Mouse (Mus musculus): ENCODE measurements around the gene Tuba1a. TPM values are rescaled to one million over a fixed set of nuclear protein-coding genes. Genes with fewer than 3 reads are reported as not detected.

The Tuba1a gene
- polyA plus RNA-seq, 1 experiment from 2014 or later = 1,001 TPM

- Histone ChIP-seq H3K27me3 (ENCODE audit: control insufficient read depth, insufficient read depth, low read length) (no peaks in the 10 kb centered on the region), H3K27ac (ENCODE audit: low read length) (peak overlapping the region; percentile 94), H3K4me2 (ENCODE audit: low read depth, low read length) (peak overlapping the region; percentile 63), H3K9me3 (replicated peaks; ENCODE audit: control insufficient read depth, low read length) (no peaks in the 10 kb centered on the region), H3K9ac (ENCODE audit: low read length) (peak overlapping the region; percentile 86), H3K4me1 (ENCODE audit: control insufficient read depth, insufficient read depth, low read length) (peaks cover 27% of the 10 kb centered on the region), H3K36me3 (ENCODE audit: control insufficient read depth, insufficient read depth, low read length) (no peaks in the 10 kb centered on the region), H3K4me3 (replicated peaks; ENCODE audit: low read length) (peak overlapping the region; percentile 61)
- ATAC-seq (ENCODE audit: insufficient read depth, low FRiP score) = no peak
- 38% methylated on average over 12 of the region's 12 CpGs for WGBS
Measured at GRCm38 (mm10) chr15:98985982-98986715, 32.6 kb upstream of the Tuba1a start.

- Histone ChIP-seq H3K9ac (ENCODE audit: low read length) (peak overlapping the region; percentile 86), H3K36me3 (ENCODE audit: control insufficient read depth, insufficient read depth, low read length) (no peaks in the 10 kb centered on the region), H3K4me2 (ENCODE audit: low read depth, low read length) (peak overlapping the region; percentile 63), H3K9me3 (replicated peaks; ENCODE audit: control insufficient read depth, low read length) (no peaks in the 10 kb centered on the region), H3K27ac (ENCODE audit: low read length) (peak overlapping the region; percentile 94), H3K4me1 (ENCODE audit: control insufficient read depth, insufficient read depth, low read length) (peaks cover 25% of the 10 kb centered on the region), H3K27me3 (ENCODE audit: control insufficient read depth, insufficient read depth, low read length) (no peaks in the 10 kb centered on the region), H3K4me3 (replicated peaks; ENCODE audit: low read length) (peak overlapping the region; percentile 61)
- ATAC-seq (ENCODE audit: insufficient read depth, low FRiP score) = peak; percentile 83
- WGBS = 2% methylated on average over 29 of the region's 29 CpGs
Measured at GRCm38 (mm10) chr15:98985240-98985981, 31.9 kb upstream of the Tuba1a start.

- H3K9me3 ChIP-seq (replicated peaks; ENCODE audit: control insufficient read depth, low read length) = no peaks in the 10 kb centered on the region
- H3K27ac ChIP-seq (ENCODE audit: low read length) = peak overlapping the region; percentile 94
- 61% methylated on average over 6 of the region's 6 CpGs for WGBS
- H3K9ac ChIP-seq (ENCODE audit: low read length) = peak overlapping the region; percentile 86; the same call in 1 of the 2 replicates
- H3K4me3 ChIP-seq (replicated peaks; ENCODE audit: low read length) = peak overlapping the region; percentile 61; the same call in 1 of the 2 replicates
- no peak for ATAC-seq (ENCODE audit: insufficient read depth, low FRiP score)
- H3K4me1 ChIP-seq (ENCODE audit: control insufficient read depth, insufficient read depth, low read length) = peaks cover 21% of the 10 kb centered on the region
- H3K4me2 ChIP-seq (ENCODE audit: low read depth, low read length) = peak overlapping the region; percentile 63
- H3K27me3 ChIP-seq (ENCODE audit: control insufficient read depth, insufficient read depth, low read length) = no peaks in the 10 kb centered on the region
- H3K36me3 ChIP-seq (ENCODE audit: control insufficient read depth, insufficient read depth, low read length) = no peaks in the 10 kb centered on the region
Measured at GRCm38 (mm10) chr15:98984681-98985080, 31.2 kb upstream of the Tuba1a start.

- WGBS = 50% methylated on average over 16 of the region's 16 CpGs
- ATAC-seq (ENCODE audit: insufficient read depth, low FRiP score) = no peak; the same call in 1 of the 2 replicates
Measured at GRCm38 (mm10) chr15:98983431-98984081, 30.1 kb upstream of the Tuba1a start.

GRCm38 (mm10) chr15:98982100-98982499, 28.6 kb upstream of the Tuba1a start:
- no peaks in the 10 kb centered on the region for H3K36me3 ChIP-seq (ENCODE audit: control insufficient read depth, insufficient read depth, low read length)
- no peak for ATAC-seq (ENCODE audit: insufficient read depth, low FRiP score)
- no peak overlapping the region for H3K27ac ChIP-seq (ENCODE audit: low read length)
- WGBS = 75% methylated on average over 6 of the region's 6 CpGs
- H3K4me3 ChIP-seq (replicated peaks; ENCODE audit: low read length) = no peak overlapping the region
- H3K27me3 ChIP-seq (ENCODE audit: control insufficient read depth, insufficient read depth, low read length) = no peaks in the 10 kb centered on the region
- peaks cover 11% of the 10 kb centered on the region for H3K4me1 ChIP-seq (ENCODE audit: control insufficient read depth, insufficient read depth, low read length)
- H3K9ac ChIP-seq (ENCODE audit: low read length) = no peak overlapping the region
- no peaks in the 10 kb centered on the region for H3K9me3 ChIP-seq (replicated peaks; ENCODE audit: control insufficient read depth, low read length)
- no peak overlapping the region for H3K4me2 ChIP-seq (ENCODE audit: low read depth, low read length)

More at GRCm38 (mm10) chr15:98983431-98984081, 30.1 kb upstream of the Tuba1a start:
- H3K9me3 ChIP-seq (replicated peaks; ENCODE audit: control insufficient read depth, low read length) = no peaks in the 10 kb centered on the region
- peaks cover 20% of the 10 kb centered on the region for H3K4me1 ChIP-seq (ENCODE audit: control insufficient read depth, insufficient read depth, low read length)
- H3K27ac ChIP-seq (ENCODE audit: low read length) = peak overlapping the region; percentile 16
- no peak overlapping the region; the same call in 1 of the 2 replicates for H3K9ac ChIP-seq (ENCODE audit: low read length)
- H3K36me3 ChIP-seq (ENCODE audit: control insufficient read depth, insufficient read depth, low read length) = no peaks in the 10 kb centered on the region
- H3K4me3 ChIP-seq (replicated peaks; ENCODE audit: low read length) = no peak overlapping the region; the same call in 1 of the 2 replicates
- H3K27me3 ChIP-seq (ENCODE audit: control insufficient read depth, insufficient read depth, low read length) = no peaks in the 10 kb centered on the region
- no peak overlapping the region for H3K4me2 ChIP-seq (ENCODE audit: low read depth, low read length)

- no peak overlapping the region for H3K27ac ChIP-seq (ENCODE audit: low read length)
- no peak for ATAC-seq (ENCODE audit: insufficient read depth, low FRiP score)
- H3K9ac ChIP-seq (ENCODE audit: low read length) = no peak overlapping the region
- H3K4me1 ChIP-seq (ENCODE audit: control insufficient read depth, insufficient read depth, low read length) = peaks cover 6% of the 10 kb centered on the region
- 57% methylated on average over 7 of the region's 7 CpGs for WGBS
- H3K4me2 ChIP-seq (ENCODE audit: low read depth, low read length) = no peak overlapping the region
- no peaks in the 10 kb centered on the region for H3K9me3 ChIP-seq (replicated peaks; ENCODE audit: control insufficient read depth, low read length)
- no peak overlapping the region for H3K4me3 ChIP-seq (replicated peaks; ENCODE audit: low read length)
- no peaks in the 10 kb centered on the region for H3K27me3 ChIP-seq (ENCODE audit: control insufficient read depth, insufficient read depth, low read length)
- no peaks in the 10 kb centered on the region for H3K36me3 ChIP-seq (ENCODE audit: control insufficient read depth, insufficient read depth, low read length)
Measured at GRCm38 (mm10) chr15:98980012-98980614, 26.6 kb upstream of the Tuba1a start.

- Histone ChIP-seq H3K36me3 (ENCODE audit: control insufficient read depth, insufficient read depth, low read length) (no peaks in the 10 kb centered on the region), H3K9me3 (replicated peaks; ENCODE audit: control insufficient read depth, low read length) (no peaks in the 10 kb centered on the region), H3K4me3 (replicated peaks; ENCODE audit: low read length) (no peak overlapping the region), H3K4me2 (ENCODE audit: low read depth, low read length) (no peak overlapping the region), H3K4me1 (ENCODE audit: control insufficient read depth, insufficient read depth, low read length) (peaks cover 6% of the 10 kb centered on the region), H3K27me3 (ENCODE audit: control insufficient read depth, insufficient read depth, low read length) (no peaks in the 10 kb centered on the region), H3K27ac (ENCODE audit: low read length) (no peak overlapping the region), H3K9ac (ENCODE audit: low read length) (no peak overlapping the region)
- no peak for ATAC-seq (ENCODE audit: insufficient read depth, low FRiP score)
- WGBS = 66% methylated on average over 20 of the region's 20 CpGs
Measured at GRCm38 (mm10) chr15:98978409-98979172, 25.1 kb upstream of the Tuba1a start.

GRCm38 (mm10) chr15:98977759-98978408, 24.4 kb upstream of the Tuba1a start:
- peak overlapping the region; percentile 16; the same call in 1 of the 2 replicates for H3K27ac ChIP-seq (ENCODE audit: low read length)
- peak; percentile 62; the same call in 1 of the 2 replicates for ATAC-seq (ENCODE audit: insufficient read depth, low FRiP score)
- 0 out of 2 replicates have a peak overlapping the region, but pooled peaks have one; percentile 31 for H3K9ac ChIP-seq (ENCODE audit: low read length)

More at GRCm38 (mm10) chr15:98977759-98978408, 24.4 kb upstream of the Tuba1a start:
- no peaks in the 10 kb centered on the region for H3K36me3 ChIP-seq (ENCODE audit: control insufficient read depth, insufficient read depth, low read length)
- 62% methylated on average over 14 of the region's 14 CpGs for WGBS
- no peaks in the 10 kb centered on the region for H3K9me3 ChIP-seq (replicated peaks; ENCODE audit: control insufficient read depth, low read length)
- no peak overlapping the region for H3K4me2 ChIP-seq (ENCODE audit: low read depth, low read length)
- H3K4me1 ChIP-seq (ENCODE audit: control insufficient read depth, insufficient read depth, low read length) = peaks cover 6% of the 10 kb centered on the region
- no peak overlapping the region for H3K4me3 ChIP-seq (replicated peaks; ENCODE audit: low read length)
- H3K27me3 ChIP-seq (ENCODE audit: control insufficient read depth, insufficient read depth, low read length) = no peaks in the 10 kb centered on the region

Data from stomach, embryonic 16.5 days (tissue).